Mouse (Mus musculus): ENCODE data around the gene Colgalt2. TPM values are rescaled to one million over a fixed set of nuclear protein-coding genes. Genes with fewer than 3 reads are reported as not detected.
"Not testable (repeated sequence)": the region's sequence is repeated elsewhere in the genome, so short reads cannot be mapped to it uniquely, and the experiment has no call there.

Colgalt2 gene
- 1.0 and 1.2 TPM in 2 replicates for polyA plus RNA-seq (2015; fragmentation: Nextera tagmentation; extraction: Ambion mirVana)

GRCm38 (mm10) chr1:152399790-152400555, at the start of gene Colgalt2:
Gene Colgalt2 (plus strand): TSS chr1:152399830.
- Histone ChIP-seq H3K36me3 (no peaks in the 10 kb centered on the region), H3K4me2 (peak within 1 kb of the TSS; percentile 99), H3K9ac (peak within 1 kb of the TSS; percentile 51), H3K9me3 (no peaks in the 10 kb centered on the region), H3K27ac (no peak within 1 kb of the TSS), H3K27me3 (peaks cover 35% of the 10 kb centered on the region), H3K4me3 (peak within 1 kb of the TSS; percentile 65), H3K4me1 (peaks cover 16% of the 10 kb centered on the region)
- under 1% methylated on average over 69 of the region's 70 CpGs for WGBS
- ATAC-seq (ENCODE audit: borderline replicate concordance, extremely low read depth, low FRiP score, low TSS enrichment), result peak; percentile 84

DNA sequence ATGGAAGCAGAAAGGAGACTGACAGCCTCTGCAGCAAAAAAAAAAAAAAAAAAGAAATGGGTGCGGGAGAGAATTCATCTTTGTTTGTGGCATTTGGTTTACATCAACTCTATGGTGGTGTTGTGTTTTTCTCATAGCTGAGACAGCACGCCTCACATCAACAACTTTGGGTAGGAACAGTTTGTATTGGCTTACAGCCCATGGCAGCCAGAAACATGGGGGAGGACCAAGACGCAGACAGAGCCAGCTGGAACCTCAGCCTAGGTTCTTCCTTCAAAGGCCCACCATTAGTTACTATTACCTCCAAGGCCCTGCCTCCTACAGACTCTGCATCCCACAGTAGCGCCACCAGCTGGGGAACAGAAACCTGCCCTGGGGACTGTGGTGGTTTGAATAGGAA, 42.9 kb upstream of the Colgalt2 start:
- ATAC-seq (ENCODE audit: borderline replicate concordance, extremely low read depth, low FRiP score, low TSS enrichment), result no peak
- Histone ChIP-seq H3K27me3 (no peaks in the 10 kb centered on the region), H3K36me3 (no peaks in the 10 kb centered on the region), H3K4me3 (no peak overlapping the region), H3K4me2 (no peak overlapping the region), H3K4me1 (0 out of 2 replicates have a peak, but pooled peaks cover 5% of the 10 kb centered on the region), H3K9me3 (no peaks in the 10 kb centered on the region), H3K9ac (no peak overlapping the region), H3K27ac (no peak overlapping the region)
- 67% methylated on average over 4 of the region's 4 CpGs for WGBS

GRCm38 (mm10) chr1:152368311-152369088, 31.1 kb upstream of the Colgalt2 start:
- Histone ChIP-seq H3K4me2 (no peak overlapping the region), H3K4me3 (no peak overlapping the region), H3K27me3 (no peaks in the 10 kb centered on the region), H3K9ac (no peak overlapping the region), H3K4me1 (peaks cover 8% of the 10 kb centered on the region), H3K27ac (no peak overlapping the region), H3K9me3 (no peaks in the 10 kb centered on the region), H3K36me3 (peaks cover 12% of the 10 kb centered on the region)
- 45% methylated on average over 13 of the region's 13 CpGs for WGBS
- ATAC-seq (ENCODE audit: borderline replicate concordance, extremely low read depth, low FRiP score, low TSS enrichment), result no peak

GRCm38 (mm10) chr1:152369139-152369538, 30.5 kb upstream of the Colgalt2 start:
- ATAC-seq (ENCODE audit: borderline replicate concordance, extremely low read depth, low FRiP score, low TSS enrichment), result no peak
- H3K27ac ChIP-seq, result no peak overlapping the region

DNA sequence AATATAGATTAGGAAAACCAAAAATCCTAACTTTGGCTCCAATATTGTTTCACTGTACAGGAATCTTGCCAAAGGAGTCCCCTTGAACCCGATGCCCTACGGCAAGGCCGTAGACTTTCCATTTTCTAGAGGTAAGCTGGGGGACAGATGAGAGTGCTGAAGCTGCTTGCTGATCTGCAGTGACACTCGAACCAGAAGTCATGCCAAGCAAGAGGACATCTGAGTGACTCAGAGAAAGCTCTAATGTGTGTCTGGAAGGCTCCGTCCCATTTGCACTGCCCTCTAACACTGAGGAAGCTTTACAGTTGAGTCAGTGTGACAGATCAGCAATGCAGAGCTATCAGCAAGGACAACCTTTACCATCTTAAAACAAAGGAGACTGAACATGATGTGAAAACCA, 21.3 kb upstream of the Colgalt2 start:
- Histone ChIP-seq H3K27me3 (no peaks in the 10 kb centered on the region), H3K9me3 (no peaks in the 10 kb centered on the region), H3K27ac (no peak overlapping the region), H3K9ac (no peak overlapping the region), H3K4me3 (no peak overlapping the region), H3K4me2 (no peak overlapping the region), H3K36me3 (peaks cover 12% of the 10 kb centered on the region; the same call in 1 of the 2 replicates), H3K4me1 (no peaks in the 10 kb centered on the region)
- 89% methylated on average over 5 of the region's 5 CpGs for WGBS
- no peak for ATAC-seq (ENCODE audit: borderline replicate concordance, extremely low read depth, low FRiP score, low TSS enrichment)

More at GRCm38 (mm10) chr1:152369139-152369538, 30.5 kb upstream of the Colgalt2 start:
- Histone ChIP-seq H3K9ac (no peak overlapping the region), H3K36me3 (peaks cover 12% of the 10 kb centered on the region), H3K4me2 (no peak overlapping the region), H3K27me3 (no peaks in the 10 kb centered on the region), H3K4me3 (no peak overlapping the region), H3K4me1 (peaks cover 8% of the 10 kb centered on the region), H3K9me3 (no peaks in the 10 kb centered on the region)
- 9% methylated on average over 4 of the region's 4 CpGs for WGBS

GRCm38 (mm10) chr1:152384589-152384988, 15.0 kb upstream of the Colgalt2 start:
- 91% methylated on average over 1 of the region's 1 CpGs for WGBS
- H3K27me3 ChIP-seq, result no peaks in the 10 kb centered on the region

GRCm38 (mm10) chr1:152385693-152386092, 13.9 kb upstream of the Colgalt2 start:
- ATAC-seq (ENCODE audit: borderline replicate concordance, extremely low read depth, low FRiP score, low TSS enrichment); H3K4me1 ChIP-seq; H3K27ac ChIP-seq; H3K9me3 ChIP-seq; H3K27me3 ChIP-seq; H3K36me3 ChIP-seq: not testable (repeated sequence)
- WGBS, result 16% methylated on average over 2 of the region's 4 CpGs
- Histone ChIP-seq H3K4me2 (peak overlapping the region; percentile 57), H3K9ac (peak overlapping the region; percentile 80), H3K4me3 (peak overlapping the region; percentile 84)

More at GRCm38 (mm10) chr1:152384589-152384988, 15.0 kb upstream of the Colgalt2 start:
- ATAC-seq (ENCODE audit: borderline replicate concordance, extremely low read depth, low FRiP score, low TSS enrichment), result no peak
- Histone ChIP-seq H3K36me3 (peaks cover 9% of the 10 kb centered on the region; the same call in 1 of the 2 replicates), H3K4me1 (0 out of 2 replicates have a peak, but pooled peaks cover 5% of the 10 kb centered on the region), H3K4me3 (no peak overlapping the region), H3K9me3 (no peaks in the 10 kb centered on the region), H3K4me2 (no peak overlapping the region), H3K27ac (no peak overlapping the region), H3K9ac (no peak overlapping the region)

DNA sequence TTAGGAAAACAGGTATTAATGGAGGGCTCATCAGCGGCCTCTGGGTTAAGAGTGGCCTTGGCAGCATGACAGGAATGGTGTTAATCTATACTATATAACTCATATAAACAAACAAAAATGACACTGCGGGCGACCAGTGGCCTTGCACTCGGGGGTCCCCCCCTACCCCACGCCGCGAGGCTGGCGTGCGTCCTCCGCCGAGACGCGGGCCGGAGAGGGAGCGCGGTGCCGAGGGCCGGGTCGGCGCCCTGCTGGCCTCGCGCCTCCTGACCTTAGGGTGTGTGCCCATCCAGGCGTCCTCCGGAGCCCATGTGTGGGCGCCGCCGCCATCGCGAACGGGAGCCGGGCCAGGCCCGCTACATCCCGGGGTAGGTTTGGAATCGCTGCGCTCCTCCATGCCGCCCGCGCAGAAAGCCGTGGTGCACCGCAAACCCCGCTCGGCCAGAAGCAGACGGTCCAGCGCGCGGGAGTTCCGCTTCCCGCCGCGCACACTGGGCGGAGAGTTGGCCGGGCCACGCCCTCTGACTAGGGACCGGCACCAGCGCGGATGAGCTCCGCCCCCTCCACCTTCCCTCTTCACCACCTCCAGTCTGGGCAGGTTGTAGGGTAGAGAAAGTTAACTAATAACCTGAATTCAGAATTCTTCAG, 13.3 kb upstream of the Colgalt2 start, which contains the start of gene Tsen15:
Tsen15 (minus strand) TSS at position 501 of the 648 bp plus-strand sequence.
- peak; percentile 98 for ATAC-seq (ENCODE audit: borderline replicate concordance, extremely low read depth, low FRiP score, low TSS enrichment)
- peak within 1 kb of the TSS; percentile 57 for H3K4me2 ChIP-seq
- H3K9me3 ChIP-seq, result no peaks in the 10 kb centered on the region
- H3K9ac ChIP-seq, result peak within 1 kb of the TSS; percentile 80
- peaks cover 9% of the 10 kb centered on the region; the same call in 1 of the 2 replicates for H3K36me3 ChIP-seq
- H3K27ac ChIP-seq, result peak within 1 kb of the TSS; percentile 45; the same call in 1 of the 2 replicates
- H3K27me3 ChIP-seq, result no peaks in the 10 kb centered on the region
- H3K4me1 ChIP-seq, result 0 out of 2 replicates have a peak, but pooled peaks cover 5% of the 10 kb centered on the region
- peak within 1 kb of the TSS; percentile 84 for H3K4me3 ChIP-seq
- under 1% methylated on average over 57 of the region's 57 CpGs for WGBS

DNA sequence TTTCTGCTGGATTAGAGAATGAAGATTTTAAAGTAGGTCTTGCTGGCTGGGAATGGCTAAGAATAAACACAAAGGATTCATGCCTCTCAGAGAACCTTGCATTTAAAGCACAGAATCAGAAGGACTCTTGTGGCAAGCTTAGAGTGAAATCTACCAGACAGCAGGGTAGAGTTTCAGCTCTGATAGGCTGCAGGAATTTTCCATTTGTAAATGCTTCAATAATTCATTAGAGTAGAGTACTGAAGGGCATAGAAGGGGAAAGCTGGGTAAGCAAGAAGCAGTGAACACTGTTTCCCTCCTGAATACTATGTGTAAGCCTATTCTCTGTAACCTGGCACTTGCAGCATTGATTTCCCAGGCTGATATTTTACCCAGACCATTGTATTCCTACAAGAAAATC, 10.4 kb upstream of the Colgalt2 start:
- Histone ChIP-seq H3K4me1 (0 out of 2 replicates have a peak, but pooled peaks cover 5% of the 10 kb centered on the region), H3K27me3 (no peaks in the 10 kb centered on the region), H3K9ac (no peak overlapping the region), H3K27ac (no peak overlapping the region), H3K4me2 (no peak overlapping the region), H3K4me3 (no peak overlapping the region), H3K9me3 (no peaks in the 10 kb centered on the region), H3K36me3 (no peaks in the 10 kb centered on the region)
- no peak for ATAC-seq (ENCODE audit: borderline replicate concordance, extremely low read depth, low FRiP score, low TSS enrichment)

DNA sequence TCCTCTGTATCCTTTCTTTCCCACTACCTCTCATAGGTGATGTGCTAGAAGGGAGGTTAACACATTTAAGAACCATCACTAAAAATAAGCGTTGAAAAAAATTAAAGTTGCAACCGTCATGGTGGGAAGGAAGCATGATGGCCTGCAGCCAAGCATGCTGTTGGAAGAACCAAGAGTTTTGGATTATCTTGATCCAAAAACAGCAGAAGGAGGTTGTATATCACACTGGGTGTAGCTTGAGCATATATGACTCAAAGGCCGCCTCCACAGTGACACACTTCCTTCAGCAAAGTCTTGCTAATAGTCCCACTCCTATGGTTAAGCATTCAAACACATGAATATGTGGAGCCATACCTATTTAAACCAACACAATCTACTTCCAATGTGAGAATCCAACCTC, 5.5 kb upstream of the Colgalt2 start:
- Histone ChIP-seq H3K4me1 (no peaks in the 10 kb centered on the region), H3K4me3 (no peak overlapping the region), H3K27ac (no peak overlapping the region), H3K27me3 (0 out of 2 replicates have a peak, but pooled peaks cover 7% of the 10 kb centered on the region), H3K9ac (no peak overlapping the region), H3K9me3 (no peaks in the 10 kb centered on the region), H3K4me2 (no peak overlapping the region), H3K36me3 (no peaks in the 10 kb centered on the region)
- whole genome bisulfite sequencing, result 72% methylated on average over 3 of the region's 3 CpGs
- ATAC-seq (ENCODE audit: borderline replicate concordance, extremely low read depth, low FRiP score, low TSS enrichment), result no peak

DNA sequence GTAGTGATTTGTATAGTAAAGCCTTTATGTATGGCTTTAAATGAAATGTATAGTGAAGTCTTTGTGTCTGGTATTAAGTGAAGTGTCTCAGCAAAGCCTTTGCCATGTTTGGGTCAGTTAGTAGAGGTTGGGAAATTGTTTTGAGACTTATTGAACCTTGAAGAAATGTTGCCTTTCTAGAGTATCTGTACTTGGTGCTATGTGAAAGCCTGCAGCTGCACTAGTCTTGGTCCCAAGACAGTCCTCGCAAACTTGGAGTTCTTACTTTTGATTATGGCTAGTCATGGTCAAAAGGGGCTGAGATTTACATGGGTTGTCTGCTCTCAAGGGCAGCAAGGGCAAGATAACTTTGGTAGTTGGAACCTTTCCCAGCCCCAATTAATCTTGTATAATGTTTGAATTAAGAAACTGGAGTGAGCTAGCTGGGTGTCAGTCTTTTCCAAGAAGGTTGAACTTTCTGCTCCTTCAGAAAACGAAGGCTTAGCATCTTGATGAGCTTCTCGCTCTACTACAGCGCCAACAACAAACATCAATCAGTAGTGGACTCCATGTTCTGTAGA, 4.6 kb upstream of the Colgalt2 start:
- no peak for ATAC-seq (ENCODE audit: borderline replicate concordance, extremely low read depth, low FRiP score, low TSS enrichment)
- 60% methylated on average over 4 of the region's 4 CpGs for WGBS
- no peaks in the 10 kb centered on the region for H3K36me3 ChIP-seq
- no peak overlapping the region for H3K9ac ChIP-seq
- H3K27me3 ChIP-seq, result peaks cover 7% of the 10 kb centered on the region; the same call in 1 of the 2 replicates
- H3K4me3 ChIP-seq, result no peak overlapping the region
- peaks cover 5% of the 10 kb centered on the region; the same call in 1 of the 2 replicates for H3K4me1 ChIP-seq
- no peaks in the 10 kb centered on the region for H3K9me3 ChIP-seq
- H3K4me2 ChIP-seq, result no peak overlapping the region
- H3K27ac ChIP-seq, result no peak overlapping the region
